Mouse (Mus musculus) kidney, adult 8-10 months (tissue): ENCODE measurements at regions not wholly inside any gene's neighbourhood (a gene's known extent, or its start where the extent isn't known, plus 50 kb on each side); places are given as distances from the start of the nearest gene placed in this dataset.

ENCODE experiments used
- DNase-seq, 2 experiments: peaks; one replicate each; pipeline ENCODE4 v3.0.0; 2022

DNA sequence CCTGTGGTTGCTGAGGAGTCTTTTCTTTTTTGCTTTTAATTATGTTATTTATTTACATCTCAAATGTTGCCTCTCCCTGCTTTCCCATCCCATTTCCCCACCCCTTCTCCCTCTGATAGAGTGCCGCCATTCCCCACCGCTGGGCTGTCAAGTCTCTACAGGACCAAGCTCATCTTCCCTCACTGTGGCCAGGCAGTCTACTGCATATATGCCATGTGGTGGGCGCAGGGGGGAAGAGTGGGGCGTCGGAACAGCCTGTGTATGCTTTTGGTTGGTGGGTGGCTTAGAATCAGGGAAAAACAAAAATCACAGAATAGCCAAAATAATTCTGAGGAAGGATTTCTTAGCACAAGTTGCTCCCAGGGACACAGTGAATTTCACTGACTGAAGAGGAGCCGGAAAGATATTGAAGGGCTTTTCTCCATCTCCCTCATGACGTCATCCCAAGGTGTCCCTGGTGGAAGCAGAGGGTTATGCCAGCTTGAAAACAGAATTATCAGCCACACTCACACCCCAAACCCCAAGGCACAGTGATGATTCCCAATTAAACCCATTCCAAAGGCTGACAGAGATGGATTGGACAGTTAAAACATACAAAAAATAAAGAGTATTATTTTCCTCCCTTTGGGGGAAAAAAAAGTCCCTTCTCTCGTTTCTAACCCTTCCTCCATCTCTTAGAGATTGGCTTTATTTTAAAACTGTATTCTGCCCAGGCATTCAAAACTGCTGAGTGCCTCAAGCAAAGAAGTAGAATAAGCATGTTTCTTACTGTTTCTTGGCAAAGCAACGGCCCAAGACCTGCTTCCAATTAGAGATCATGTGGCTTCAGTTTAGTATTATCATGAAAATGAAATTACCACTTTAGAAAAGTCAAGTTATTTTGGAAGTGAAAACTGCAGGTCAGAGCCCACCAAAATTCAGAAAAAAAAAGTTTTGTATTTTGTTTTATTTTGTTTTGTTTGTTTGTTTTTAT, 232.0 kb downstream of the Clic5 start:
- DNase-seq, result no peak

DNA sequence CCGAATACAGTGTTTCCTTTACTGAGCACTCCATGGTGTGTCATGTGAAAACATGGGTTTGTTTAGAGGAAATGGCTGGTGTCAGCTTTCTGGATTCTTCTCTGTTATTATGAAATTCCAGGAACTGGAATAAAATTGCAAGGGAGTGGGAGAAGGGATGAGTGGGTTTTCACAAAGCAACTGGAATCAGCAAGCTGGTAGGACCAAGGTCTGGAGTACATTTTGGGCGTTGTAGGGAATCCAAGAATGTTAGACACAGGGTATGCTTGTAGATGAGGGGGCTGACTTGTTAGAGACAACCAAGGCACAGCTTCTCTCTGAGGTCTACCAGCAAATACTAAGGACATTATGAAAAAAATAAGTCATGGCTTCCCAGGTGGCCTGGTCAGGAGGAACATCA, 233.8 kb downstream of the Clic5 start:
- DNase-seq, result no peak

DNA sequence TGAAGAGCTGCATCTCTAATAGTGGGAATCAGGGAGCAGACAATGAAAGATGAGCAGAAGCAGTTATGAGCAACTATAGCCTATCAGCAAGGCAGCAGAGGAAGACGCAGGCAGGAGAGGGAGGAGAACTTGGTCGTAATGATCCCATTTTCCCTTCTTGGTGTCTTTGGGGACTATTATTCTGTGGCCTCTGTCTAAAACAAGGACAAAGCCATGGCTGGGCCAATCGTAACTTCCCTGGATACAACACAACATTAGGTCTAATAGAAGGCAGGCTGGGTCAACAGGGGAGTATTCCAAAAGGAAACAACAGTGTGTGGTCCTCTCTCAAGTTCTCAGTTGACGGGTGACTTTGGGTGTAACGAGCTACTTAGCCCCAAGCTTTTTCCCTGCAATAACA, 234.5 kb downstream of the Clic5 start:
- DNase-seq, result no peak

DNA sequence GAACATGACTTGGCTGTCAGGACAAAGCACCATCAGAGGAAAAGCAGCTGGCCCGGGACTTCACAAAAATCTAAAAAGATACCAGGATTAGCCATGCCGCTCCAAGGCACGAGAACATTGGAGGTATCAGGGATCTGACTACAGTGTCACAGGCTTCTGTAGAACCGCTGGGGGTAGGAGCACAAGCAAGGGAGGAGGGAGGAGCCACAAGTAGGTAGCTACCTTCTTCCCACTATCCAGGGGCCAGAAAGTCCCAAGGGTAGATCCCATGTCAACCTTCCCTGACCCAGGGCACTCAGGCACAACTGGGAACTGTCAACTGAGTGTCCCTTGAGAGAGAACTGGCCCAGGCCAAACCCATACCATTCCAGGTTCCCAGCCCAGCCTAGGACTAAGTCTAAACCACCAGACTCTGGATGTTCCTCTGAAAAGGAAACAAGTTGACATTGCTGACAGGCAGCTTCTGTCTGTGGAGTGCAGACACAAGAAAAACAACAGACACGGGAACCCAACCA, 235.1 kb downstream of the Clic5 start:
- DNase-seq, result no peak

DNA sequence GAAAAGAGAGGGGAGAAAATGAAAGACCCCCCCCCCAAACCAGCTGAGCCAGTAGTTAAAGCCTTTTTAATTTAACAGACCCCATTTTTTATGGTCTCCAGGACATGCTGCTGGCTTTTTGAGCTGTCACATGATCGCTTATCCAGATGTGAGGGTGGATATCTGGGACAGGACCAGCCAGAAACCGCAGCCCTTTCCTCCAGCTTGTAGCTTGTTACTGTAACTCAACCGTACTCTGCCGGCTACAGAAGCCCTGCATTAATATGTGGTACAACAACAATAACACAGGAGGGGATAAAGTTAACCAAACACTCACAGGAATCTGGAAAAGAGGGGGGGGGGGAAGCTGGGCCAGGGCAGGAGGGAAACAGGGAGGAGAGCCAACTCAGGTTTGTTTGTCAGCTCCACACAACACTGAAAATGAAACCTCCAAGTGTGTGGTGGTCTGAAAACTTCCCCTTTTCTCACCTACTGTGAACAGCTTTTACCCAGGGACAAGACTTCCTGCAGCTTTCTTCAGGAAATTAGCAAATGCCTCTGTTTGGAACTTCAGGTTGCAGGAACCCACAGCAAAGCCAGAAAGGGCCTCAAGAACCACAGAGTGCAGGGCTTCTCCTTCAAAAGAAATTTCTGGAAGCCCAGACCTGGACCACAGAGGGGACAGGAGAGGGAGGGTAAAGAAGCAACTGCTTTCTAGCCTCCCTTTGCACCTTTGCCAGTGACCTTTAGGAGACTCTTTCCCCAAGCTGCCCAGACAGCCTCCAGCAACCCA, 244.3 kb downstream of the Clic5 start:
- no peak for DNase-seq

DNA sequence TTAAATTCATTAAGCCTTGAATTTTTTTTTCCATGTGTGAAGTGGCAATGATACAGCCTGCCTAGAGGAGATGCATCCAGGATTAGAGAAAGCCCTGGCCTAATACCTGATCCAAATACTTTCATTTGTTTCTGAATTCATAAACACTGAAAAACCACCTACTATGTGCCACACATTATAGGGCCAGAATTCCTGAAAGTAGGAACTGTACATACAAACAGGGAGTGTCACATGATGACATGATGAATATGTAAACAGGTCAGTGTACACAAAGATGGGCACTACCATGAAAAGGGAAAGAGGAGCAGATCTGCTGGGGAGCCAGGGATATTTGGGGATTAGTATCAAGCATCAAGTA, 244.9 kb downstream of the Clic5 start:
- no peak for DNase-seq

DNA sequence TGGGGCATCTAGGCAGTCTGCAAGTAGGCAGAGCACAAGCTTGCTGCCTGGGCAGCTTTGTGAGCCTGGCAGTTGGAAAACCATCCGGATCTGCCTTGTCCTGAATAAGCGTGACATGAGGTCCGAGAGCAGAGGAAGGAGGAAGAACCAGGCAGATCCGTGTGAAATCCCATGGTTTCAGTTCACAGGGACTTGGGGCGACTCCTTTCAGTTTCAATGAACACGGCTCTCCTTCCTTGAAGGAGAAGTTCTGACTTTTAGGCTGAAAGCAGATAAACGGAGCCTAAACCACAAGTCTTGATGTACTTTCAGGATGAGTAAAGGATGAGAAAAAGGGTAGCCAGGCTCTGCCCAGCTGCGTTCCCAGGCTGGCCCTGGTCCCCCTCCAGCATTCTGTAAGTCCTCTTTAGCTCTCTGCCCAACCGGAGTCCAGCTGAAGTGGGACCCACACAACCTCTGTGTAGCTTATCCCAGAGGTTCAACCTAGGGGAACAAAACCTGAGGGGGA, 248.2 kb downstream of the Clic5 start:
- no peak for DNase-seq

DNA sequence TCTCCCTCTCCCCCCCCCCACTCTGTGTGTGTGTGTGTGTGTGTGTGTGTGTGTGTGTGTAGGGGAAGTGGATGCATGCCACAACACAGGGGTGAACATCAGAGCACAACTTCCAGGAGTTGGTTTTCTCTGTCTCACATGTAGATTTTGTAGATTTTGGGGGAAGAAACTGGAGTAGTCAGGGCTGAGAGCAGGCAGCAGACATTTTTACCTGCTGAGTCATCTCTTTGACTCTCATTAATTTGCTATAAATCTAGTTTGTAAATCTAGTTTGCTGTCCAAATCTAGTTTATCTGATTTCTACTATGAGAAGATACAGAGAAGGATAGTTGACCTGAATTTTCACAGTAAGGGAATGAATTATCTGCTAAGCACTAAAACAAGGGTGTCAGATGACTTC, 250.1 kb downstream of the Clic5 start:
- DNase-seq, result no peak

DNA sequence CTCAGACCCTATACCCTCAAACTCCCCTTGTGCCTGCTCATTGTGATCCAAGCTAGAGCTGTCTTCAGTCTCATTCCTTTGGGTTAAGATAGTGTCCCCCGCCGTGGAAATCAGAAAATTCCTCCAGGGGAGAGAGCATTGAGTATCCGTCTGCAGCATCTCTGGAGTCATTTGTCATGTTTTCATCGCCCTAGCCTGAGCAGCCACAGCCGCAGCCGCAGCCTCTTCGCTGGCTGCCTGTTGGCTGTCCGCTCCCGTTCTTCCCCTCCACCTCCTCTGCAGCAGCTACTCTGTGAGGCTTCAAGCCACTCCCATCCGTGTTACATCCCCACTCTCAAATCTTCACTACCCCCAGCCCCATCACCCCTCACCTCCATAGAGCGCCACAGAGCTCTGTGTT, 255.1 kb downstream of the Clic5 start:
- DNase-seq, result no peak

DNA sequence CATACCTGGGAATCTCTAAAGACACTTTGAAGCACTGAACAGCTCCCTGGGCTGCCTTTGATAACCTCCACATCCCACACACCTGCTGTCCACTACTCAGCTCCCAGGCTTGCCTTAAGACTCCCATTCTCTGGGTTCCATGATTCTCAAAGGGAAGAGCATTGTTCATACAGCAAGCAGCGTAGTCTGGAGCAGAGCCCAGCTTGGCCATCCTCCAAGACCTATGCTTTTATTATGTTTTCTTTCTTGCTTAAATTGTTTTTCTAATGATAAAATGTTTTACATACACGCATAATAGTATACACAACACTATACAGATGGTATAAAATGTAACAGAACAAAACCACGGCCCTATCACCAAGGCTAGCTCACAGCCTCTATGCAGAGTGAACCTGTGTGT, 257.0 kb downstream of the Clic5 start:
- DNase-seq, result no peak
